Mouse (Mus musculus) kidney, embryonic 16.5 days (tissue): ENCODE data around the gene Zfp385c. TPM values are rescaled to one million over a fixed set of nuclear protein-coding genes. Genes with fewer than 3 reads are reported as not detected.

Experiments
- ATAC-seq: fragments of 200-750 bp; cut with Nextera tagmentation; 2 replicates; pipeline ENCODE4 v1.8.0; 2017; ENCODE audit warnings: moderate TSS enrichment; ENCODE audit not compliant: low FRiP score, low TSS enrichment
- H3K27ac ChIP-seq: fragments of 300-500 bp; sonication (generic); 2 replicates; pipeline ENCODE4 v1.5.1; 2014; ENCODE audit warnings: low read length
- H3K27me3 ChIP-seq: fragments of 300-500 bp; sonication (generic); 2 replicates; pipeline ENCODE4 v1.6.1; 2014; ENCODE audit warnings: low read length, control low read depth, mixed read lengths; ENCODE audit not compliant: insufficient read depth
- H3K36me3 ChIP-seq: fragments of 300-500 bp; sonication (generic); 2 replicates; pipeline ENCODE4 v1.6.1; 2014; ENCODE audit warnings: low read length, control low read depth, mixed read lengths; ENCODE audit not compliant: insufficient read depth
- H3K4me1 ChIP-seq: fragments of 300-500 bp; sonication (generic); 2 replicates; pipeline ENCODE4 v1.6.1; 2014; ENCODE audit warnings: low read length, control low read depth, mixed read lengths; ENCODE audit not compliant: insufficient read depth
- H3K4me2 ChIP-seq: fragments of 300-500 bp; sonication (generic); replicated peaks from 2 replicates; pipeline ENCODE4 v1.6.1; 2014; ENCODE audit warnings: low read depth, low read length
- H3K4me3 ChIP-seq: fragments of 300-500 bp; sonication (generic); 2 replicates; pipeline ENCODE4 v1.5.1; 2014; ENCODE audit warnings: mild to moderate bottlenecking, low read length
- H3K9ac ChIP-seq: fragments of 300-500 bp; sonication (generic); replicated peaks from 2 replicates; pipeline ENCODE4 v1.6.1; 2014; ENCODE audit warnings: low read length
- H3K9me3 ChIP-seq: fragments of 300-500 bp; sonication (generic); 2 replicates; pipeline ENCODE4 v1.6.1; 2016; ENCODE audit warnings: low read length, control low read depth
- WGBS: fragments of 180-500 bp; shearing (Covaris S2); extraction: QIAGEN DNeasy Blood & Tissue Kit; methylation state at CpG from one replicate; pipeline ENCODE4 v1.1.7; 2014; 5-methylcytosine and 5-hydroxymethylcytosine counted together
- polyA plus RNA-seq: library from polyadenylated mRNA; unstranded; fragments of >200 nt; fragmentation: Nextera tagmentation; extraction: Ambion mirVana; gene quantifications from 2 replicates; pipeline ENCODE4 v1.2.1, GENCODE M21; 2015

The Zfp385c gene
- polyA plus RNA-seq, 1 experiment from 2014 or later = 0.32 TPM

- no peak overlapping the region for H3K4me3 ChIP-seq
These were observed 40.5 kb downstream of the Zfp385c start for GRCm38 (mm10) chr11:100651748-100652147.

GRCm38 (mm10) chr11:100651205-100651604, 41.0 kb downstream of the Zfp385c start:
- Histone ChIP-seq H3K4me3 (no peak overlapping the region), H3K9ac (0 out of 2 replicates have a peak overlapping the region, but pooled peaks have one; percentile 8), H3K27ac (no peak overlapping the region), H3K4me2 (no peak overlapping the region), H3K27me3 (peaks cover 20% of the 10 kb centered on the region), H3K9me3 (no peaks in the 10 kb centered on the region), H3K36me3 (no peaks in the 10 kb centered on the region), H3K4me1 (peaks cover 15% of the 10 kb centered on the region; the same call in 1 of the 2 replicates)
- no peak for ATAC-seq
- 14% methylated on average over 6 of the region's 8 CpGs for WGBS

More at GRCm38 (mm10) chr11:100651748-100652147, 40.5 kb downstream of the Zfp385c start:
- Histone ChIP-seq H3K9ac (no peak overlapping the region), H3K4me1 (peaks cover 19% of the 10 kb centered on the region; the same call in 1 of the 2 replicates), H3K27me3 (peaks cover 20% of the 10 kb centered on the region), H3K27ac (no peak overlapping the region), H3K36me3 (no peaks in the 10 kb centered on the region), H3K4me2 (no peak overlapping the region), H3K9me3 (no peaks in the 10 kb centered on the region)
- ATAC-seq = no peak
- 16% methylated on average over 3 of the region's 3 CpGs for WGBS

- WGBS = 85% methylated on average over 8 of the region's 8 CpGs
- H3K4me3 ChIP-seq = no peak overlapping the region
- no peak overlapping the region for H3K27ac ChIP-seq
- no peak overlapping the region for H3K9ac ChIP-seq
- no peak for ATAC-seq
- H3K4me1 ChIP-seq = 0 out of 2 replicates have a peak, but pooled peaks cover 5% of the 10 kb centered on the region
- peaks cover 22% of the 10 kb centered on the region for H3K27me3 ChIP-seq
- H3K4me2 ChIP-seq = no peak overlapping the region
- no peaks in the 10 kb centered on the region for H3K9me3 ChIP-seq
- no peaks in the 10 kb centered on the region for H3K36me3 ChIP-seq
These were observed 43.9 kb downstream of the Zfp385c start for GRCm38 (mm10) chr11:100648405-100648804.

GRCm38 (mm10) chr11:100646265-100646664, 46.0 kb downstream of the Zfp385c start:
- Histone ChIP-seq H3K27me3 (peaks cover 18% of the 10 kb centered on the region), H3K27ac (no peak overlapping the region), H3K4me1 (no peaks in the 10 kb centered on the region), H3K9ac (no peak overlapping the region), H3K4me2 (no peak overlapping the region), H3K36me3 (no peaks in the 10 kb centered on the region), H3K4me3 (no peak overlapping the region), H3K9me3 (no peaks in the 10 kb centered on the region)
- no peak for ATAC-seq
- 15% methylated on average over 1 of the region's 1 CpGs for WGBS

GRCm38 (mm10) chr11:100643612-100644575, 48.4 kb downstream of the Zfp385c start:
- no peak overlapping the region for H3K9ac ChIP-seq
- WGBS = 65% methylated on average over 15 of the region's 15 CpGs

GRCm38 (mm10) chr11:100640159-100640906, 51.9 kb downstream of the Zfp385c start:
- Histone ChIP-seq H3K36me3 (no peaks in the 10 kb centered on the region), H3K4me3 (peak overlapping the region; percentile 42), H3K4me1 (peaks cover 10% of the 10 kb centered on the region), H3K4me2 (peak overlapping the region; percentile 78), H3K27me3 (peaks cover 21% of the 10 kb centered on the region), H3K9me3 (no peaks in the 10 kb centered on the region), H3K27ac (no peak overlapping the region), H3K9ac (peak overlapping the region; percentile 37)
- peak; percentile 82; the same call in 1 of the 2 replicates for ATAC-seq
- WGBS = 7% methylated on average over 52 of the region's 52 CpGs

More at GRCm38 (mm10) chr11:100643612-100644575, 48.4 kb downstream of the Zfp385c start:
- Histone ChIP-seq H3K27me3 (peaks cover 21% of the 10 kb centered on the region), H3K36me3 (no peaks in the 10 kb centered on the region), H3K9me3 (no peaks in the 10 kb centered on the region), H3K4me1 (peaks cover 10% of the 10 kb centered on the region), H3K27ac (no peak overlapping the region), H3K4me2 (no peak overlapping the region), H3K4me3 (no peak overlapping the region)
- no peak for ATAC-seq

GRCm38 (mm10) chr11:100634530-100634929, 57.7 kb downstream of the Zfp385c start:
- 60% methylated on average over 7 of the region's 7 CpGs for WGBS
- no peaks in the 10 kb centered on the region for H3K4me1 ChIP-seq
- no peak overlapping the region for H3K4me3 ChIP-seq
- no peaks in the 10 kb centered on the region for H3K36me3 ChIP-seq
- no peak overlapping the region for H3K27ac ChIP-seq
- peaks cover 3% of the 10 kb centered on the region for H3K27me3 ChIP-seq
- H3K9me3 ChIP-seq = no peaks in the 10 kb centered on the region
- H3K9ac ChIP-seq = no peak overlapping the region
- no peak for ATAC-seq
- H3K4me2 ChIP-seq = no peak overlapping the region

GRCm38 (mm10) chr11:100628862-100629352, 63.3 kb downstream of the Zfp385c start:
- H3K4me2 ChIP-seq = no peak overlapping the region
- H3K9me3 ChIP-seq = no peaks in the 10 kb centered on the region
- WGBS = 23% methylated on average over 13 of the region's 13 CpGs
- no peak overlapping the region for H3K27ac ChIP-seq
- ATAC-seq = no peak; the same call in 1 of the 2 replicates
- H3K4me1 ChIP-seq = peaks cover 22% of the 10 kb centered on the region
- no peaks in the 10 kb centered on the region for H3K27me3 ChIP-seq
- H3K4me3 ChIP-seq = no peak overlapping the region
- H3K36me3 ChIP-seq = peaks cover 13% of the 10 kb centered on the region; the same call in 1 of the 2 replicates
- H3K9ac ChIP-seq = peak overlapping the region; percentile 35; the same call in 1 of the 2 replicates

- Histone ChIP-seq H3K9ac (no peak overlapping the region), H3K9me3 (no peaks in the 10 kb centered on the region), H3K36me3 (peaks cover 13% of the 10 kb centered on the region; the same call in 1 of the 2 replicates), H3K4me1 (peaks cover 27% of the 10 kb centered on the region), H3K4me3 (no peak overlapping the region), H3K4me2 (no peak overlapping the region), H3K27ac (no peak overlapping the region), H3K27me3 (no peaks in the 10 kb centered on the region)
- 93% methylated on average over 5 of the region's 5 CpGs for WGBS
- no peak for ATAC-seq
These were observed 64.2 kb downstream of the Zfp385c start for GRCm38 (mm10) chr11:100628056-100628455.
